Mouse (Mus musculus): ENCODE data around the gene Pik3cb. TPM values are rescaled to one million over a fixed set of nuclear protein-coding genes. Genes with fewer than 3 reads are reported as not detected.

Gene Pik3cb
- total RNA-seq, 2 experiments from 2014 or later, result 16.9 to 18.3 TPM

GRCm38 (mm10) chr9:99146855-99147735, 6.7 kb upstream of the Pik3cb start:
- DNase-seq, result peak; percentile 48 to 60

GRCm38 (mm10) chr9:99145756-99146155, 5.3 kb upstream of the Pik3cb start:
- DNase-seq, result peak; percentile 10 to 42

- DNase-seq, result peak in 1 of 2 experiments; percentile 11
Measured at GRCm38 (mm10) chr9:99144416-99144989, 4.1 kb upstream of the Pik3cb start.

- DNase-seq, result no peak
Measured at GRCm38 (mm10) chr9:99141618-99142017, 1.2 kb upstream of the Pik3cb start.

GRCm38 (mm10) chr9:99141171-99141570, 750 bp upstream of the Pik3cb start:
- DNase-seq, result no peak

- DNase-seq, result peak; percentile 48 to 50
Measured at GRCm38 (mm10) chr9:99139194-99140023, 1.0 kb downstream of the Pik3cb start.

- DNase-seq, result no peak
Measured at GRCm38 (mm10) chr9:99137301-99137700, 3.1 kb downstream of the Pik3cb start.

GRCm38 (mm10) chr9:99131951-99132470, 8.4 kb downstream of the Pik3cb start:
- DNase-seq, result no peak

GRCm38 (mm10) chr9:99131119-99131518, 9.3 kb downstream of the Pik3cb start:
- DNase-seq, result no peak

GRCm38 (mm10) chr9:99127578-99127977, 12.8 kb downstream of the Pik3cb start:
- DNase-seq, result no peak

GRCm38 (mm10) chr9:99122749-99123148, 17.7 kb downstream of the Pik3cb start:
- no peak for DNase-seq

- DNase-seq, result no peak
Measured at GRCm38 (mm10) chr9:99112409-99112808, 28.0 kb downstream of the Pik3cb start.

GRCm38 (mm10) chr9:99111085-99111484, 29.3 kb downstream of the Pik3cb start:
- DNase-seq, result no peak

- DNase-seq, result no peak
Measured at GRCm38 (mm10) chr9:99110213-99110612, 30.2 kb downstream of the Pik3cb start.

- no peak for DNase-seq
Measured at GRCm38 (mm10) chr9:99109585-99109984, 30.8 kb downstream of the Pik3cb start.

GRCm38 (mm10) chr9:99104449-99104848, 36.0 kb downstream of the Pik3cb start:
- DNase-seq, result no peak

- DNase-seq, result no peak
Measured at GRCm38 (mm10) chr9:99103865-99104264, 36.6 kb downstream of the Pik3cb start.

- DNase-seq, result peak in 1 of 2 experiments; percentile 20
Measured at GRCm38 (mm10) chr9:99098482-99099129, 41.8 kb downstream of the Pik3cb start.

- no peak for DNase-seq
Measured at GRCm38 (mm10) chr9:99097668-99098067, 42.8 kb downstream of the Pik3cb start.

- DNase-seq, result no peak
Measured at GRCm38 (mm10) chr9:99095192-99095591, 45.2 kb downstream of the Pik3cb start.

- peak; percentile 65 to 68 for DNase-seq
Measured at GRCm38 (mm10) chr9:99090546-99090945, 49.9 kb downstream of the Pik3cb start.

GRCm38 (mm10) chr9:99089904-99090303, 50.5 kb downstream of the Pik3cb start:
- no peak for DNase-seq

Measured in adrenal gland, postnatal 36 days (tissue).